22 mouse cellular contexts compared by ENCODE assay signal in the genomic region with DNA sequence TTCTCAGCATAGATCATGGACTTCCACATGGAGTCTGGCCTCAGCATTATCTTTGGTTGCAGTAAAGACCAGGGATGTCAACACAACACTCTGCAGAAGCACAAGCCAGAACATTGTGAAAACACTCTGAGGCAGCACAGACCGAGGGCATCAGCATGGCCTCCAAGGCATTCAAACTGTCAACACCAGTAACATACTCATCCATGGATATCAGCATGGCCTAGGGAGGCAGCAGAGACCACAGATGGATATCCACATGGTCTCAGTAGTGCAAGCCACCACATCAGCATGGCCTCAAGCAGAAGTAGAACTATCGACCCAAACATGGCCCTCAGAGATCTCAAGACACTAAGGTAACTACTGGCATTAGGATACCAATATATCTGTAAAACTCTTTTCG.
"Had no signal": no experiment of that assay in that cellular context is flagged by ENCODE, and none has a peak within 500 bp of the region (broad histone marks: within the 10 kb centered on the region; RNA-seq: fewer than 3 reads in every experiment).

No protein-coding gene starts in this region.

- H3K9me3 ChIP-seq: lung, embryonic 15.5 days; megakaryocyte, embryonic 14.5 days; midbrain, embryonic 13.5 days; midbrain, embryonic 15.5 days; neural tube, embryonic 13.5 days; neural tube, embryonic 15.5 days had no signal

- DNase-seq: liver, postnatal 0 days; lung, adult 2 months; lung, postnatal 14 days; lung, postnatal 36 days; retina, postnatal 1 day; right cerebral cortex, adult 18-20 months; right cerebral cortex, postnatal 25 days; right cerebral cortex, postnatal 4 days; spleen, adult 18-20 months; thymus, adult 2 months; thymus, postnatal 25 days; thymus, postnatal 4 days had no signal

- H3K4me3 ChIP-seq: lung, embryonic 15.5 days; megakaryocyte, embryonic 14.5 days; midbrain, embryonic 13.5 days; midbrain, embryonic 15.5 days; myocyte; neural tube, embryonic 13.5 days; neural tube, embryonic 15.5 days had no signal

- H3K4me2 ChIP-seq: lung, embryonic 15.5 days; midbrain, embryonic 11.5 days; midbrain, embryonic 13.5 days; midbrain, embryonic 15.5 days; neural tube, embryonic 13.5 days; neural tube, embryonic 15.5 days had no signal

- H3K4me1 ChIP-seq: lung, embryonic 15.5 days; megakaryocyte, embryonic 14.5 days; midbrain, embryonic 13.5 days; midbrain, embryonic 15.5 days; neural tube, embryonic 13.5 days; neural tube, embryonic 15.5 days had no signal

- ATAC-seq: liver, postnatal 0 days; lung, postnatal 0 days; midbrain, embryonic 13.5 days; midbrain, embryonic 15.5 days had no signal

- H3K9ac ChIP-seq: liver, postnatal 0 days; lung, embryonic 15.5 days; midbrain, embryonic 13.5 days; midbrain, embryonic 15.5 days; neural tube, embryonic 13.5 days; neural tube, embryonic 15.5 days had no signal

- H3K36me3 ChIP-seq: lung, embryonic 15.5 days; midbrain, embryonic 13.5 days; midbrain, embryonic 15.5 days; neural tube, embryonic 13.5 days; neural tube, embryonic 15.5 days had no signal

- H3K27ac ChIP-seq: lung, embryonic 15.5 days; macrophage; midbrain, embryonic 13.5 days; midbrain, embryonic 15.5 days; neural tube, embryonic 13.5 days; neural tube, embryonic 15.5 days had no signal

- H3K27me3 ChIP-seq: lung, embryonic 15.5 days; megakaryocyte, embryonic 14.5 days; midbrain, embryonic 13.5 days; midbrain, embryonic 15.5 days; neural tube, embryonic 13.5 days; neural tube, embryonic 15.5 days had no signal
